8 mouse cellular contexts compared by ENCODE assay signal in the genomic region with DNA sequence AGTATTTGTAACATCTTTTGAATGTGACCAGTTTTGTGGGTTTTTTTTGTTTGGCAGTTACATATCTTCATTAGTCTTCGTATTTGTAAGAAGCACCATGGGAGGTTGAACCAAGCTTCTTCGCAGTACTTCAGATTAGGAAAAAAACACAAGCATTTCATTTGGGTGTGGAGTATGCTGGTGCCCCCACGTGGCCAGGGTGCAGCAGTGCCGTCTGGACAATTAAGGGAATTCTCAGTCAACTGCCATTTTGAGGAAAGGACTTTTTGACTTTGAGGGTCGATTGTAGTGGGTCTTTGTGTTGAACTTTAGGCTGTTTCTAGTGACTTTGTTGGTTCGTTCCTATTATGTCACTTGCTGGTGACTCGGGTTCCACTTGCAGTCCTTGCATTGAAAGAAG. TPM values are rescaled to one million over a fixed set of nuclear protein-coding genes. Genes with fewer than 3 reads are reported as not detected.
DNase-seq lines count a peak whose midpoint lies in the region; ATAC-seq and TF ChIP-seq lines count a peak whose summit lies in the region.

No protein-coding gene starts in this region.

- no peak overlapping the region for H3K4me2 ChIP-seq in liver, postnatal 0 days (ENCODE audit: low read depth, low read length)

- no peak overlapping the region for H3K9ac ChIP-seq in liver, postnatal 0 days (replicated peaks)

- H3K27me3 ChIP-seq in heart, embryonic 10.5 days (ENCODE audit: insufficient read depth, poor library complexity, severe bottlenecking): no peaks in the 10 kb centered on the region; the same call in 1 of the 2 replicates
- H3K27me3 ChIP-seq in liver, postnatal 0 days (ENCODE audit: insufficient read depth, low read length): no peaks in the 10 kb centered on the region

- peak; percentile 49 for ATAC-seq in activated CD4-positive, CD25-positive, alpha-beta regulatory T cell, adult 4 months
- ATAC-seq in hematopoietic stem cell, adult 5-6 weeks (replicated peaks in 1 of 2; ENCODE audit: insufficient read depth in 1 of 2, low FRiP score in 2 of 2, low TSS enrichment in 1 of 2, low read depth in 1 of 2, poor library complexity in 2 of 2, severe bottlenecking in 2 of 2): peak; percentile 86 to 88
- no peak for ATAC-seq in liver, postnatal 0 days

- no peaks in the 10 kb centered on the region for H3K4me1 ChIP-seq in heart, embryonic 10.5 days
- no peaks in the 10 kb centered on the region for H3K4me1 ChIP-seq in liver, postnatal 0 days (ENCODE audit: insufficient read depth)

- WGBS in heart, embryonic 10.5 days: 16% methylated on average over 7 of the region's 7 CpGs
- WGBS in liver, postnatal 0 days (ENCODE audit: insufficient replicate concordance): 17% methylated on average over 7 of the region's 7 CpGs

- no peak overlapping the region for H3K27ac ChIP-seq in heart, embryonic 10.5 days
- H3K27ac ChIP-seq in liver, postnatal 0 days (ENCODE audit: low read depth): no peak overlapping the region

- H3K36me3 ChIP-seq in heart, embryonic 10.5 days: no peaks in the 10 kb centered on the region
- H3K36me3 ChIP-seq in liver, postnatal 0 days (replicated peaks; ENCODE audit: insufficient read depth, low read length): no peaks in the 10 kb centered on the region

- TF ChIP-seq EP300 in liver, postnatal 0 days (IDR thresholded peaks at IDR 0.05; ENCODE audit: low read depth): no peak

- peak; percentile 80 for TF ChIP-seq CTCF in liver, postnatal 0 days (IDR thresholded peaks at IDR 0.05; ENCODE audit: low read depth)

- H3K9me3 ChIP-seq in heart, embryonic 10.5 days: no peaks in the 10 kb centered on the region
- no peaks in the 10 kb centered on the region for H3K9me3 ChIP-seq in liver, postnatal 0 days (ENCODE audit: low read length)

- DNase-seq in heart, adult 11 months: peak; percentile 87
- DNase-seq in heart, embryonic 10.5 days (ENCODE audit: low spot score): no peak
- peak; percentile 68 for DNase-seq in 3T3-L1 (ENCODE audit: low read depth, low spot score)
- DNase-seq in embryo, embryonic 10 days (ENCODE audit: low spot score): peak; percentile 74
- DNase-seq in liver, postnatal 0 days: peak; percentile 56
- DNase-seq in right cerebral cortex, adult 2 months (ENCODE audit: low spot score in 2 of 2): peak; percentile 58 to 60

- H3K4me3 ChIP-seq in heart, embryonic 10.5 days: no peak overlapping the region
- H3K4me3 ChIP-seq in liver, postnatal 0 days (ENCODE audit: low read depth, low read length): no peak overlapping the region

RNA-seq across cellular contexts. Expression of gene Tbrg1, which starts 20.8 kb away (rescaled TPM):
- 200 and 203 TPM in 2 replicates for polyA plus RNA-seq in heart, embryonic 10.5 days (2016; fragmentation: Nextera tagmentation; extraction: Ambion mirVana)
- 100 to 1,000 TPM; 200 to 207 TPM for polyA plus RNA-seq in activated CD4-positive, CD25-positive, alpha-beta regulatory T cell, adult 4 months (2017; shearing (Covaris generic))
- 59.9 and 89.5 TPM in 2 replicates for total RNA-seq in hematopoietic stem cell, adult 5-6 weeks (2017)
- 59.7 and 60.5 TPM in 2 replicates for polyA plus RNA-seq in liver, postnatal 0 days (2015; fragmentation: Nextera tagmentation; extraction: Ambion mirVana)

RNA-seq across cellular contexts. Expression of gene Spa17, which starts 22.8 kb away (rescaled TPM):
- polyA plus RNA-seq in heart, embryonic 10.5 days (2016; fragmentation: Nextera tagmentation; extraction: Ambion mirVana): 7.1 and 8.1 TPM in 2 replicates
- 1 to 10 TPM in 1 of 2 experiments, not detected in 1; 1.4 TPM for polyA plus RNA-seq in activated CD4-positive, CD25-positive, alpha-beta regulatory T cell, adult 4 months (2017; shearing (Covaris generic))
- total RNA-seq in hematopoietic stem cell, adult 5-6 weeks (2017): 6.2 and 24.1 TPM in 2 replicates
- 2.2 and 2.5 TPM in 2 replicates for polyA plus RNA-seq in liver, postnatal 0 days (2015; fragmentation: Nextera tagmentation; extraction: Ambion mirVana)

RNA-seq across cellular contexts. Expression of gene Panx3, which starts 32.7 kb away (rescaled TPM):
- polyA plus RNA-seq in heart, embryonic 10.5 days (2016; fragmentation: Nextera tagmentation; extraction: Ambion mirVana): 0.31 TPM in 1 of 2 replicates, not detected in the other
- polyA plus RNA-seq in activated CD4-positive, CD25-positive, alpha-beta regulatory T cell, adult 4 months (2017; shearing (Covaris generic)): not detected
- total RNA-seq in hematopoietic stem cell, adult 5-6 weeks (2017): not detected in 2 replicates
- not detected in 2 replicates for polyA plus RNA-seq in liver, postnatal 0 days (2015; fragmentation: Nextera tagmentation; extraction: Ambion mirVana)
